Mouse (Mus musculus): Measurements from ENCODE around the gene Sept14.

Gene Sept14

DNA sequence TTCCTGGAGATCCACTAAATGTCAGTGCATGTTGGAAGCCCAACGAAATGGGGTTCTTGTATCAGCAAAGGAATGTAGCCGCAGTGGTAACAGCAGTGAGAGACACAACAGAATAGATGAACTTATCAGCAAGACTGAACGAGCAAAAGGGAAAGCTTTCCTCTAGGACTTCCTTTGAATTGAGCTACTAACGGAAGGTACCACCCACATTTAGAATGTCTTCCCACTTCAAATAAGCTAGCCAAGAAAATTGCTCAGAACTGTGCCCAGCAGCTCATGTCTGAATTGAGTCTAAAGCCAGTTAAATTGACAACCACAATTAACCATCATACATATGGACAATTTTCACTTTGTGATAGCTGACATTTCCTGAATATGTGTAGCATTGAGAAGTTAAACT, 40.5 kb downstream of the Sept14 start:
- no peak for DNase-seq

DNA sequence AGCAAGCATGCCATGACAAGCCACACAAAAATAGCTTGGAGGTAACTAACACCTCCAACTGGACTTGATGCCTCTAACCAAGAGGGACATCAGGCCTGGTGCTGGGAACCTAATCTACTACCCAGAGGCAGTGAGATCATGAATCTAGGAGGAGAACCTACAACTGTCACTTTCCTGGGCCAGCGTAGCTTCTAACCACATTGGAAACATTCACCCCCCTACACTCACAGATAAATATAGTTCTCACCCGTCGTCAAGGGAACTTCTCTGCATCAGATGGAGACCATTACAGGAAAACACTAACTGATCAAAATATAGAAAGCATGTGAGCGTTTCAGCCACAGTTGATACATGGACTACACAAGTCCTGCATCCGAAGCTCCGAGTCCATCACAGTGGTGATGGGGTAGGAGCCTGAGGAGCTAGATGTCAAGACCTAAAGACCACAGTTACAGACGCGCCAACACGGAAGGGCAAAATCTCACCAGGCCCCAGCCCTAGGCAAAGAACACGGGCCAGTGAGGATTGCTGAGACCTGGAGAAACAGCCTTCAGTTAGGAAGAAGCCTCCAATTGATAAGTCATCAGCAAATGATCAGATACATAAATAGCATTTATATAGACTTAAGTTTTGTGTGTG, 41.9 kb downstream of the Sept14 start:
- DNase-seq: no peak

DNA sequence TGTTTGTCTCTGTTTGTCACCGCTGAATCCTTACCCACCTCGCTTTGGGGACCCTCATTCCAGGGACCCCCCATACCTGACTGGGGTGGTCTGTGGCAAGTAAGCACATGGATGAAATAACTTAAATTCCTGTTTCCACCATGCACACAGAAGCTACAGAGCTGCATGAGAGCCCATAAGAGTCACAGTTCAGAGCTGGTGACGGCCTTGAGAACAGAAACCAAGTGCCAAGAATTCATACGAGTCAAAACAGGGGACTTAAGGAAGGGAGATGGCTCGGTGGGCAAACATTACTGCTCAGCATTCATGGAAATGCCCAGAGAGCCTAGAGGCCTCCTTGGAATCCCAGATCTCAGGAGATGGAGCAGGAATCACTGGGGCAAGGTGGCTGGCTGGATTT, 44.2 kb downstream of the Sept14 start:
- no peak for DNase-seq

DNA sequence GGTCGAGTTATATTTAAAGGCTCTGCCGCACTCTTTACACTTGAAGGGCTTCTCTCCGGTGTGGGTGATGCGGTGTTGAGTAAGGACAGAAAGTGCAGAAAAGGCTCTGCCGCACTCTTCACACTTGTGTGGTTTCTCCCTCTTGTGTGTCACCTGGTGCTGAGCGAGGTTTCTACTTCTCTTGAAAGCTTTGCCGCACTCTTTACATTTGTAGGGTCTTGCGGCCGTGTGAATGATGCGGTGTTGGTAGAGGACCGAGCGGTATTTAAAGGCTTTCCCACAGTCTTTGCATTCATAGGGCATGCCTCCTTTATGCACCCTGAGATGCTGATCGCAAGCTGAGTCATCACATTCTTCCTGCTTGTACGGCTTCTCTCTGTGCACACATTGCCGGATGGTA, 50.4 kb downstream of the Sept14 start:
- DNase-seq: no peak

DNA sequence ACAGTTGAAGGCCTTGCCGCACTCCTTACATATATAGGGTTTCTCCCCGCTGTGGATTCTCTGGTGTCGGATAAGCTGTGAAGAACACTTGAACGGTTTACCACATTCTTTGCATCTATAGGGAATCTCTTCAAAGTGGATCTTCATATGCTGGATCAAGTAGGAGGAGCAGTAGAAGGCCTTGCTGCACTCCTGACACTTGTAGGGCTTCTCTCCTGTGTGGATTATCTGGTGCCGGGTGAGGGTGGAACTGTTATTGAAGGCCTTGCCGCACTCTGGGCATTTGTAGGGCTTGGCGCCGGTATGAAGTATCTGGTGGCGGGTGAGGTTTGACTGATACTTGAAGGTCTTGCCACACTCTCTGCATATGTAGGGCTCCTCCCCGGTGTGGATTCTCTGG, 51.3 kb downstream of the Sept14 start:
- DNase-seq: no peak

DNA sequence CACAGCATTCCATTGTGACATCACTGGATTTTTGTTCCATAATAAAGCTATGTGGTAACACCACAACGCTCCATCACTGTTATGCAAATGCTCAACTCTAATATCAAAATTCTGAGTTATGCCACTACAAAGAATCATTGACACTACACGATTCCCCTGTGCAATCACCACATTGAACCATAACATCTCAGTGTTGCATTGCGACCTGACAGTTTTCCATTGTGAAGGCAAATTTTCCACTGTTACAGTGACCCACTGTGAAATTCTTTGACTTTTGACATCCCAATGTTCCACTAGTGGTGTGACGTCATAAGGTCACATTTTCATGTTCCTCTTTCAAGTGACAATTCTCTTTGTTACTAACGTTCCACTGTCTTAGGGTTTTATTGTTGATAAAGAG, 57.5 kb downstream of the Sept14 start:
- no peak for DNase-seq
